Mouse (Mus musculus) MEL (cell line): ENCODE data around the gene Rpl36a.

Experiments used
- CTCF ChIP-seq, 3 experiments: IDR thresholded peaks in 2 of 3; conservative IDR thresholded peaks in 1 of 3; 2 replicates each; pipeline ENCODE4 v1.5.1; 2011 to 2012; ENCODE audit warnings: low read length in 3 of 3, low read depth in 2 of 3, mild to moderate bottlenecking in 2 of 3, improper control_type of control experiment in 1 of 3, inconsistent platforms in 1 of 3, mixed read lengths in 1 of 3, moderate library complexity in 1 of 3; ENCODE audit not compliant: control insufficient read depth in 1 of 3, insufficient read depth in 1 of 3, poor library complexity in 1 of 3, severe bottlenecking in 1 of 3
- GATA1 ChIP-seq: IDR thresholded peaks from 2 replicates; pipeline ENCODE4 v1.6.1; 2011; ENCODE audit warnings: low read depth, low read length, improper control_type of control experiment
- MYC ChIP-seq: IDR thresholded peaks from 2 replicates; pipeline ENCODE4 v1.6.1; 2011; ENCODE audit warnings: low read depth, mild to moderate bottlenecking, low read length, improper control_type of control experiment, moderate library complexity
- POLR2A ChIP-seq, 2 experiments: IDR thresholded peaks; 2 replicates each; pipeline ENCODE4 v1.6.1; 2011 to 2012; ENCODE audit warnings: low read length in 2 of 2, mild to moderate bottlenecking in 2 of 2, control low read depth in 1 of 2, improper control_type of control experiment in 1 of 2, low read depth in 1 of 2, moderate library complexity in 1 of 2; ENCODE audit not compliant: control insufficient read depth in 1 of 2, insufficient read depth in 1 of 2, poor library complexity in 1 of 2
- USF2 ChIP-seq, 2 experiments: IDR thresholded peaks; 2 replicates each; pipeline ENCODE4 v1.6.1; 2011 to 2012; ENCODE audit warnings: improper control_type of control experiment in 2 of 2, low read length in 2 of 2, borderline replicate concordance in 1 of 2, inconsistent platforms in 1 of 2, low read depth in 1 of 2, mild to moderate bottlenecking in 1 of 2; ENCODE audit not compliant: insufficient read depth in 1 of 2
- ZC3H11A ChIP-seq: IDR thresholded peaks from 2 replicates; pipeline ENCODE4 v1.6.1; 2012; ENCODE audit warnings: low read depth, mild to moderate bottlenecking, inconsistent platforms, low read length, improper control_type of control experiment

GRCm38 (mm10) chrX:134619695-134620094, 34.2 kb downstream of the Rpl36a start:
- TF ChIP-seq POLR2A (IDR thresholded peaks at IDR 0.05; ENCODE audit: control insufficient read depth in 1 of 2, insufficient read depth in 1 of 2, low read depth in 1 of 2, low read length in 2 of 2, poor library complexity in 1 of 2), result no peak
- no peak for TF ChIP-seq MYC
- TF ChIP-seq USF2 (IDR thresholded peaks at IDR 0.05; ENCODE audit: borderline replicate concordance in 1 of 2, insufficient read depth in 1 of 2, low read depth in 1 of 2, low read length in 2 of 2), result no peak
- TF ChIP-seq GATA1, result no peak
- TF ChIP-seq ZC3H11A, result no peak
- no peak for TF ChIP-seq CTCF (IDR thresholded peaks at IDR 0.05 in 2 of 3, conservative IDR thresholded peaks at IDR 0.05 in 1 of 3; ENCODE audit: control insufficient read depth in 1 of 3, insufficient read depth in 1 of 3, low read depth in 2 of 3, low read length in 3 of 3, poor library complexity in 1 of 3, severe bottlenecking in 1 of 3)
